Mouse (Mus musculus): ENCODE data around the gene Kmt2e.
"Not testable (repeated sequence)": the region's sequence is repeated elsewhere in the genome, so short reads cannot be mapped to it uniquely, and the experiment has no call there.

Gene Kmt2e

GRCm38 (mm10) chr5:23432708-23433645 lies 1.3 kb upstream of the Kmt2e start:
- DNase-seq (ENCODE audit: low spot score in 2 of 2), result peak; percentile 99

GRCm38 (mm10) chr5:23434598-23435481 lies 599 bp downstream of the Kmt2e start:
- peak; percentile 63 to 80 for DNase-seq (ENCODE audit: low spot score in 2 of 2)

DNA sequence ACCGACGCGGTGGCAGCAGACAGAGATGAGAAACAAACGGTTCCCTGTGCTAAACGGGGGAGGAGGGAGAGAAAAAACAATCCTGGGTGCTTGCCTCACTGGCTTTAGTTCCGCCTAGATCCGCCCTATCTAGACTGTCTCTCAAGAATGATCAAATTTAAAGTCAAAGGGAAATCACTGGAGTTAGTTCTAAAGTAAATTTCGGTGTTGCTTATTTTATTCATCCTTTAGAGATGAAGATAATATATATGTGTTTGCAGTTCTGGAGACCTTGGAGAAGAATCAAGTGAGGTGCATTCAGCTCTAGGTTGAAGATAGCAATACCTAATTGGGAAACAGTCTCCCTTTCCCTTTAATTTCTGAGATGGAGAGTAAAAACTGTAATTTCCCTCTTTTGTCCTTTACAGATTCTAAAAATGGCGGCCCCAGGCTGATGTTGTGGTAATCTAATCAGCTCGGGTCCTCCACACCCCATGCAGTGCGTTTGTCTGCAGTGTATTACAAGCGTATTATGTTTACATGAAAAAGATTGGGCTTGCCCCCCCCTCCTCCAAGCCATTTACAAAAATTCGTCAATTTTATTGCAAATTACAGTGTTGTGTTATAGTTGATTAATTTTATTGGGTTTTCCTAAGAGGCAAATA lies 1.4 kb downstream of the Kmt2e start:
- peak; percentile 56 to 66 for DNase-seq (ENCODE audit: low spot score in 2 of 2)

DNA sequence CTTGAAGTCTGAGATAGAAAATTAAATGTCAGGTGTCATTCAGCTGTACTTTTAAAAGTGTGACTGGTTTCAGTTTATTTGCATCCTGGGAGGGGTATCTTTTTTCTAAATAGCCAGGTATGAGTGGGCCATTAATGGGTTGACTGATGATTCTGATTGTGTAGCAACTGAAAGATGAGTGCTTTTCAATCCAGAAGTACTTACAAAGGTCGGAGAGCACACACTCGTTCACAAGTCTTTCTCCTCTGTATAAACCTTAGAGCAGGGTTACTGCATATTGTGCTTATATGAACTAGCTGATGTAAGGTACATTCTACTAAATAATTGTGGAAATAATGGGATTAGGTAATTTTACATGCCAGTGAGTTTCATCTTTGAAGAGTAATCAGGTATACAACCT lies 2.5 kb downstream of the Kmt2e start:
- peak in 1 of 2 experiments; percentile 14 for DNase-seq (ENCODE audit: low spot score in 2 of 2)

DNA sequence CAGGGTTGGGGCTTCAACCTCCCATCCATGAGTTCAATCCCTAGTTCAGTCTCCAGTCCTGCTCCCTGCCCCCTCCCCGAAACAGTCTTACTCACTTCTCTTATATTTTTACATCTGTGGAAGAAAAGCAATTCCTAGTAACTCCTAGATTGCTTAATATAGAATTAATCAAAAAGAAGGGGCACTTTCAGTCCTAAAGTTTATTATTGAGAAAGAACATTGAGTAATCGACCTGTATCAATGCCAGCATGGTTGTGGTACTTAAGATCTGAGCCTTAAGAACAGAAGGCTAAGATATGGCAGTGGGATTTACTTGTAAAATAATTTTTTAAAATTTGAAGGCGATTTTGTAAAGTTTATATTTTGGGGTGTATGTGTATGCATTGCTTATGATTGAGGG lies 5.6 kb downstream of the Kmt2e start:
- no peak for DNase-seq (ENCODE audit: low spot score in 2 of 2)

GRCm38 (mm10) chr5:23440572-23440971 lies 6.3 kb downstream of the Kmt2e start:
- peak in 1 of 2 experiments; percentile 12 for DNase-seq (ENCODE audit: low spot score in 2 of 2)

- DNase-seq (ENCODE audit: low spot score in 2 of 2), result peak in 1 of 2 experiments; percentile 6
These were observed 7.7 kb downstream of the Kmt2e start for GRCm38 (mm10) chr5:23441916-23442315.

DNA sequence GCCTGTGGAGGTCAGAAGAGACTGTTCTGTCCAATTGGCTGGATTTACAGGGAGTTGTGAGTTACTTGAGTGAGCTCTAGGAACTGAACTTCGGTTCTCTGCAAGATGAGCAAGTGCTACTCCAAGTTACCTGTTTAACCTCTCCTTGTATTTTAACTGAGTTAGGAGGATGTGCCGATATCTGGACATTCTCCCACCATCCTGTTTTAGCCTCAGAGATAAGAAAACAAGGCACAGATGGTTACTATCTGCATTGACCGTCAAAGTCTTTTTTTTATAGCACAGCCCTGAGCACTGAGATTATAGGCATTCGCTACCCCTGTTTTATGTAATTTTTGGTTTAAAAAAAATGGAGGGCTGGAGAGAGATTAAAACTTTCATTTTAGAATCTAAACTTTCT lies 10.2 kb downstream of the Kmt2e start:
- DNase-seq (ENCODE audit: low spot score in 2 of 2), result no peak

DNA sequence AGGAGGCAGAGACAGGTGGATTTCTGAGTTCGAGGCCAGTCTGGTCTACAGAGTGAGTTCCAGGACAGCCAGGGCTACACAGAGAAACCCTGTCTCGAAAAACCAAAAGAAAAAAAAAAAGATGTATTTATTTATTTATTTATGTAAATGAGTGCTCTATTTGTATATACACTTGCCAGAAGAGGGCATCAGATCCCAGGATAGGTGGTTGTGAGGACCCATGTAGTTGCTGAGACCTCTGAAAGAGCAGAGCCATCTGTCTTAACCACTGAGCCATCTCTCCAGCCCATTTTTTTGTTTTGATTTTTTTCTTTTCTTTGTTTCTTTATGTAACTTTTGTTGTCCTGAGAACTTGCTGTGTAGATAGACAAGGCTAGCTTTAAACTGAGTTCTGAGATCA lies 19.3 kb downstream of the Kmt2e start:
- DNase-seq (ENCODE audit: low spot score in 2 of 2), result not testable (repeated sequence)

DNA sequence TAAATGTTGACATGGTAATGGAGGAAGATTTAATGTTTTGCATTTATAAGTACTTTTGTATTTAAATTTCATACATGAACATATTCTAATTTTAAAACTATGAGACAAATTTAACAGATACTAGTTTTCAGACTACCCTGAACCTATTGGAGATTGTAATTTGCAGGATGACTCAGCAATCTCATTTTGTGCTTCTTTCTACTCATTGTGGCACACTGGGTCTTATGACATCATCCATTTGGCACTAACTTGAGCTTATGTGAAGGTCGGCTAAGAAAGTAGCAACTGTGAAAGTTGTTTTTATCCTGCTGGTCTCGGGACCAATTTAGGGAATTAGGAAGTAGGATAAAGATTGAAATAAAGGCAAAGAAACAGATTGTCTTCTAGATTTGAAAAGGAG lies 27.4 kb downstream of the Kmt2e start:
- DNase-seq (ENCODE audit: low spot score in 2 of 2), result no peak

- DNase-seq (ENCODE audit: low spot score in 2 of 2), result no peak
These were observed 30.0 kb downstream of the Kmt2e start for GRCm38 (mm10) chr5:23464247-23464646.

DNA sequence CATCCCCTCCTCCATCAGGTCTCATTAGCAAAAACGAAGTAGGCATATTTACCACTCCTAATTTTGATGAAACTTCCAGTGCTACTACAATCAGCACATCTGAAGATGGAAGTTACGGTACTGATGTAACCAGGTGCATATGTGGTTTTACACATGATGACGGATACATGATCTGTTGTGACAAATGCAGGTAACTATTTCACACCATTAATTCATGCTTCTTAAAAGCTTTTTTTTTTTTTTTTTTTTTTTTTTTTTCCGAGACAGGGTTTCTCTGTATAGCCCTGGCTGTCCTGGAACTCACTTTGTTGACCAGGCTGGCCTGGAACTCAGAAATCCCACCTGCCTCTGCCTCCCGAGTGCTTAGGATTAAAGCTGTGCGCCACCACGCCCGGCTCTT lies 30.5 kb downstream of the Kmt2e start:
- no peak for DNase-seq (ENCODE audit: low spot score in 2 of 2)

GRCm38 (mm10) chr5:23466546-23466945 lies 32.3 kb downstream of the Kmt2e start:
- no peak for DNase-seq (ENCODE audit: low spot score in 2 of 2)

DNA sequence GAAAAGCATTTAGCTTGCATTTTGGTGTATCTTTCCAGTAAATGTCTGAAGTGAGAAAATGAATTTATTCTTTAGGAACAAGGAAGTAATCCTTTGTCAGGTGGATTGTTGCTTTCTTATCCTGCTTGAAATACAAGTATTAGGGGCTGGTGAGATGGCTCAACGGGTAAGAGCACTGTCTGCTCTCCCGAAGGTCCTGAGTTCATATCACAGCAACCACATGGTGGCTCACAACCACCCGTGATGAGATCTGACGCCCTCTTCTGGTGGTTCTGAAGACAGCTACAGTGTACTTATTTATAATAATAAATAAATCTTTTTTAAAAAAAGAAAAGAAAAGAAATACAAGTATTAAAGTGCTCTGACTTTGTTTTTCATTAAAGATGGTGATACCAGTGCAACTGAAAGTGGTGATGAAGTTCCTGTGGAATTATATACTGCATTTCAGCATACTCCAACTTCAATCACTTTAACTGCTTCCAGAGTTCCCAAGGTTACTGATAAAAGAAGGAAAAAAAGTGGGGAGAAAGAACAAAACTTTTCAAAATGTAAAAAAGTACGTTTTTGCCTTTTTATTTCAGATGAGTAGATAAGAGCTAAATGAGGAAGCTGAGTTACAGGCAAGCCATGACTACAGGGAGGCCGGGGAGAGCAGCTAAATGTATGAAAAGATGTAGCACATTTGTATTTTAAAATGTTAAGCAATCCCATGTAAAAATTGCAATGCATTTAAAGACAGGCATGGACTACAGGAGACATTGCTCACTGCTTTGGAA lies 39.0 kb downstream of the Kmt2e start:
- no peak for DNase-seq (ENCODE audit: low spot score in 2 of 2)

- DNase-seq (ENCODE audit: low spot score in 2 of 2), result no peak
These were observed 49.6 kb downstream of the Kmt2e start for GRCm38 (mm10) chr5:23483811-23484210.

DNA sequence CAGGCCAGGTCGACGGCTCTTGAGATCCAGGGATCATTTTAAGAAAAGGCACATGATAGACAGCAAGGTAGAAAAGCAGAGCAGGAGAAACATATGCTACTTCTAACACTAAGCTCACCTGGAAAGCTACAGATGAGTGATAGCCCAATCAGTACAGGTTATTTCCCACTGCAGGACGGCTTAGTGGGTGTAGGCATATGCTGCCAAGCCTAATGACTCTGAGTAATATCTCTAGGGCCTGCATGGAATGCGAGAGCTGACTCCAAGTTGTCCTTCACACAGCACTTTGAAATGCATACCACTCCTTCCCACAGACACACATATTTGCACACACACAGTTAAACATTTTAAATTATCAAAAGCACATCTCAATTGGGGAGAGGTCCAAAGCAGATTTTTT lies 55.0 kb downstream of the Kmt2e start:
- no peak for DNase-seq (ENCODE audit: low spot score in 2 of 2)

DNA sequence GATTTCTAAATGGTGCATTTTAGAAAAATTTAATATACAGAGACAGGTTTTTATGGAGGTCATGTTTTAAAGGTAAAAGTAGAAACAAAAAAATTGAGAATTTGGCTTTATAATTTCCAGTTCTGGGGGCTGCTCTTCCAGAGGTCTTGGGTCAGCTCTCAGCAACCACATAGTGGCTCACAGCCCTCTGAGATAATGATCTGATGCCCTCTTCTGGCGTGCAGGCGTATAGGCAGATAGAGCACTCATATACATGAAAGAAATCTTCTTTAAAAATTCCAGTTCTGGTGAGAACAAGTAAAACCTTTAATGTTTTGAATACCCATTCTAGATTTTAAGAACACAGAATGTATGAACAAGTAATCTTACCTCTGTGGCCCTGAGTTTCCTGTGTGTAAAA lies 56.6 kb downstream of the Kmt2e start:
- peak in 1 of 2 experiments; percentile 21 for DNase-seq (ENCODE audit: low spot score in 2 of 2)

GRCm38 (mm10) chr5:23496396-23496795 lies 62.2 kb downstream of the Kmt2e start:
- DNase-seq (ENCODE audit: low spot score in 2 of 2), result peak in 1 of 2 experiments; percentile 27

GRCm38 (mm10) chr5:23496933-23497332 lies 62.7 kb downstream of the Kmt2e start:
- peak in 1 of 2 experiments; percentile 24 for DNase-seq (ENCODE audit: low spot score in 2 of 2)

DNA sequence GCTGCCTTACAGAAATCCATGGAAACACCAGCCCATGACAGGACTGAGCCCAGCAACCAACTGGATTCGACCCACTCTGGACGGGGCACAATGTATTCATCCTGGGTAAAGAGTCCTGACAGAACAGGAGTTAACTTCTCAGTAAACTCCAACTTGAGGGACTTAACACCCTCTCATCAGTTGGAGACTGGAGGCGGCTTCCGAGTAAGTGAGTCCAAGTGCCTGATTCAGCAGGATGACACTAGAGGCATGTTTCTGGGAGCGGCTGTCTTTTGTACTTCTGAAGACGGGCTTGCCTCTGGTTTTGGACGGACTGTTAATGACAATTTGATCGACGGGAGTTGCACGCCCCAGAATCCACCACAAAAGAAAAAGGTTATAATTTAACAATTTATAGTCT lies 63.7 kb downstream of the Kmt2e start:
- peak in 1 of 2 experiments; percentile 30 for DNase-seq (ENCODE audit: low spot score in 2 of 2)

- no peak for DNase-seq (ENCODE audit: low spot score in 2 of 2)
These were observed 65.0 kb downstream of the Kmt2e start for GRCm38 (mm10) chr5:23499257-23499656.

Measured in right cerebral cortex, postnatal 10 days (tissue).